Mouse (Mus musculus) retina, postnatal 7 days (tissue): Measurements from ENCODE around the gene Zkscan14.
A peak's percentile ranks its signal among the peaks of the same experiment; 100 is the strongest.
"Not testable (repeated sequence)": the region's sequence is repeated elsewhere in the genome, so short reads cannot be mapped to it uniquely, and the experiment has no call there.

Experiments
- DNase-seq: peaks from one replicate; pipeline ENCODE4 v3.0.0-alpha.2; 2012; ENCODE audit warnings: low read depth, low spot score

Gene Zkscan14

GRCm38 (mm10) chr5:145201321-145201991 lies at the start of gene Zkscan14:
TSS of gene Zkscan14 (minus strand) at chr5:145201868.
- DNase-seq: peak; percentile 70

GRCm38 (mm10) chr5:145249520-145249919 lies 47.9 kb upstream of the Zkscan14 start:
- DNase-seq: no peak

GRCm38 (mm10) chr5:145234636-145235035 lies 33.0 kb upstream of the Zkscan14 start:
- DNase-seq: peak; percentile 9

DNA sequence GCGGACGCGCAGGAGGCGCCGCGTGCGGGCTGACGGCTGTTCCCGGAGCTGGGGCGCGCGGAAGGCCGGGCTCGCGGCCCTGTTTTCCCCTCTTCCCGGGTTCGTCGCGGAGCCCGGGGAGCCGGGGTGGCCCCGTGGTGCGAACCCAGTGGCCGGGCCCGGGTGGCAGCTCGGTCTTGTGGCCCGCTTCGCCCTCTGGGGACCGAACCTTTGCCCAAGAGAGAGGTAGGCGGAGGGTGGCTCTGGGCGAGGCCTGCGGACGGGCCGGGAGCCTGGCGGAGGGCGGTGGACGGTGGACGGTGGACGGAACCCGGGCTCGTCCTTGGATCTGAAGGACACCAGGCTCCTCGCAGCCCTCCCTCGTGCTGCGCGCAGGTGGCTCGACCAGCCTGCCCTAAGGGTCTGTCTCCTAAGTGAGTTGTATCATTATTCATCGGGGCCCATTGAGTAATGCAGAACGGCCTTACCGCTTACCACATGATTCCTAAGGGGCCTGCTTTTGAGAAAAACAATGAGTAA lies 30.3 kb upstream of the Zkscan14 start:
- no peak for DNase-seq

GRCm38 (mm10) chr5:145231367-145231871 lies 29.8 kb upstream of the Zkscan14 start, which contains the start of gene Zfp655:
TSS of gene Zfp655 (plus strand) at chr5:145231715.
- peak; percentile 93 for DNase-seq

DNA sequence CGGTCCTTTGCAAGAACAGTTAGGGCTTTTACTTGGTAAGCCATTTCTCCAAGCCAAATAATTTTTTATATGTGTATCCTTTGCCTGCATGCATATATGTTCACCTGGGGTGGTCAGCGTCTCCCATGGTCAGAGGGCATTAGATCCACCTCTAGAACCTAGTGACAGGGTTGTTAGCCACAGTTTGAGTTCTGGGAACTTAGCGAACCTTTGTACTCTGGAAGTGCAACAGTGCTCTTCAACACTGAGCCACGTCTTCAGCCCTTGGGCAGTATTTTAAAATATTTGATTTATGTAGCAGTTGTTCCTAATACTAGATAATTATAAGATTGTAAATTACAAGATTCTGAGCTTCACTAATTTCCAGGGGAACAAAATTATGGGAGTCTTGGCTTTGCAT lies 29.0 kb upstream of the Zkscan14 start:
- DNase-seq: no peak

GRCm38 (mm10) chr5:145229283-145229682 lies 27.6 kb upstream of the Zkscan14 start:
- not testable (repeated sequence) for DNase-seq

DNA sequence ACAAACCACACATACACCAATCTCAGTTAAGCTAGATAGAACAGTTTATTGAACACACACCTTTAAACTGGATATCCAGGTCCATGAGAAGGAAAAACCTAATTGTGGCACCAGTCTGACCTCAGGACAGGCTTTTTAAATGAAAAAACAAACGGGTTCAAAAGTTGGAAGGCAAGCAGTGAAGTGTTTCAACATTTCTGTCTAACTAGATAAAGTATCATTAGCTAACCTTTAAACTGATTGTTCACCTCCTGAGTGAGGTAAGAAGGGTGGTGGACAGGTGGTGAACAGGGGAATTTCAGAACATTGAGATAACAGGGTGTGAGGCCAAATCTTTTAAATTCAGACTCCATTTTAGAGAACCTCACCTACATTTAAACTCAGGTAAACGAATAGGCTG lies 24.8 kb upstream of the Zkscan14 start:
- DNase-seq: no peak

- DNase-seq: no peak
Observed at GRCm38 (mm10) chr5:145223395-145223794, 21.7 kb upstream of the Zkscan14 start.

GRCm38 (mm10) chr5:145222840-145223239 lies 21.2 kb upstream of the Zkscan14 start:
- DNase-seq: no peak

DNA sequence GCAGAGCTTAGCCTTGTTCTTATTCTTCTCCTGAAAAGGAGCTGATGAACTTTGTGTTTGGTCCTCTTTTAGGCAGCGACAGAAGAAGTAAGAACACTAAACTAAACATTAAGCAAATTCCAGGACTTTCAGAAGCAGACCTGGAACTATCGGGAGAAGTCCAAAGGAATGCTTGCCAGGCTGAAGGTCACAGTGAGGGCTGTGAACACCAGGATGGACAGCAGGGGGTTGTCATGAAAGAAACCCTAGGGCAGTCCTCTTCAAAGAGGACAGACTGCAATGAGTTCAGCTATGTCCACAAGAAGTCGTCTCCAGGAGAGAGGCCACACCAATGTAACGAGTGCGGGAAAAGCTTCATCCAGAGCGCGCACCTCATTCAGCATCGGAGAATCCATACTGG lies 18.3 kb upstream of the Zkscan14 start:
- no peak for DNase-seq

DNA sequence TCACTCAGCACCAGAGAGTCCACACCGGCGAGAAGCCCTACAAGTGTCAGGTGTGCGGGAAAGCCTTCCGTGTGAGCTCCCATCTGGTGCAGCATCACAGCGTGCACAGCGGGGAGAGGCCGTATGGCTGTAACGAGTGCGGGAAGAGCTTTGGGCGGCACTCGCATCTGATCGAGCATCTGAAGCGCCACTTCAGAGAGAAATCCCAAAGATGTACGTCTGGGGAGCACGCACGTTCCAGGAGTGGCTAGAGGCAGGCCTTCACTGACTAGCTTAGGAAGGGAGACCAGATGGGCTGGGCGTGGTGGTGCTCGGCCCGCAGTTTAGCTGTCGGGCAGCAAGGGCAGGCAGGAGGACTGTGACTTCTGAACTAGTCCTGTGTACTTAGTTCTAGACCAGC lies 17.0 kb upstream of the Zkscan14 start:
- DNase-seq: no peak

GRCm38 (mm10) chr5:145218206-145218605 lies 16.5 kb upstream of the Zkscan14 start:
- no peak for DNase-seq

- no peak for DNase-seq
Observed at GRCm38 (mm10) chr5:145217746-145218145, 16.1 kb upstream of the Zkscan14 start.

GRCm38 (mm10) chr5:145214679-145215078 lies 13.0 kb upstream of the Zkscan14 start:
- DNase-seq: no peak

DNA sequence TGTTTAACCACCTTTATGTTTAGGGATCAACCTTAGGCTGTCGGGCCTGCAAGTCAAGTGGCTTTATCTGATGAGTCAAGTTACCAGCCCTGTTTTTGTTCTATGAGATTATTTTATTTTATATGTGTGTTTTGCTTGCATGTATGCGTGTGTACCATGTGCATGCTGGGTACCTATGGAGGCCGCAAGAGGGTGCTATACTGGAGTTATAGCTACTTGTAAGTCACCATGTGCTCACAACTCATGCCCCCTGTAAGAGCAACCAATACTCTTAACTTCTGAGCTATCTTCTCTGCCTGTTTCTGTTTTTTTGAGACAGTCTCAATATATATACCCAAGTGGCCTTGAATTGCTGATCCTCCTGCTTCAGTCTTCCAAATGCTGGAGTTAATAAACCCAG lies 11.8 kb upstream of the Zkscan14 start:
- DNase-seq: no peak

DNA sequence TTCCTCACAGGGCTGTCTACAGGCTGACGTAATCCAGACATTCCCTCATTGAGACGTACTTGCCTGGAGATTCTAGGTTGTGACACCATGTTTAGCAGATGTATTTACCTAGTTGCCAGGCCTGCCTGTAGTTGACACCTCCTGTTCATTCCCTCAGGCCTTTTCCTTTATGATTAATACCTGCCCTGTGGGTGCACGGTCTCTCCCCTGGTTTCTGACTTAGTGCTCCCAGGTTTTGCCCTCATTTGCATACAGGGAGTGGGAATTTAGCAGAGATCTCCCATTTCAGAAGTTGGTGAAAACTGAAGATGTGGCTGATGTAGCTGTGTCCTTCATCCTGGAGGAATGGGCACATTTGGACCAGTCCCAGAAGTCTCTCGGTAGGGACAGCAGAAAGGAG lies 10.5 kb upstream of the Zkscan14 start:
- no peak for DNase-seq

DNA sequence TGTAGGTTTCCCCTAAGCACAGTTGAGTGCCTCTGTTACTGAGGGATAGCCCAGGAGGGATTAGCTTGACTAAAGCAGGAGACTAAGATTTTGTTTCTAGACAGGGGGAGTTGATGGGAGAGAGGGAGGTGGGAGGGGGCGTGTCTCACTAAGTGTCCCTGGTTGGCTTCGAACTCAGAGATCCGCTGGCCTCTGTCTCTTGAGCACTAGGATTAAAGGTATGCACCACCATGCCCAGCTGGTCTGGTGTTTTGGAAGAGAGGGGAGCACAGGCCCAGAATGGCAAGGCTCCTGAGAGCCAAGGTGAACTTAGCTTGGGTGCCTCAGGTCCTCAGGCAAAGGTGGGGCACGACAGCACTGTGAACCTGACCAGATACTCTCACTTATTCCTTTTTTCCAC lies 9.7 kb upstream of the Zkscan14 start:
- DNase-seq: no peak

DNA sequence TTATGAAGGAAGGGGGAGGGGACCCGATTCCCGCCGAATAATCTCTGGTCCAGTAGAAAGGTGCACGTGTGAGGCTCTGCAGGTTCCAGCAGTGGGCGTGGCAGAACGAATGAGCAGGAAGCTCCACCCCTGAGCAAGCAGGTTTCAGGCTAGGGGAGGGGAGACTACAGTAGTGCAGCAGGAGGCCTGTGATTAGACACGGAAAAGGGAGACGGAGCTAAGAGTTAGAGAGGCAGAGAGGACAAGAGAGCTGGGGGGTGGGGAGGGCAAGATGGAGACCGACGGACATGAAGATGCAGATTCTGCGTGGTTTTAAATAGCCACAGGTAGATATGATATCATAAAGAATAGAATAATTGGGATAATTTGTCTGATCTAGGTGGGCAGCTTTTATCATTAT lies 6.7 kb upstream of the Zkscan14 start:
- not testable (repeated sequence) for DNase-seq

- DNase-seq: no peak
Observed at GRCm38 (mm10) chr5:145207954-145208353, 6.3 kb upstream of the Zkscan14 start.

GRCm38 (mm10) chr5:145207385-145207784 lies 5.7 kb upstream of the Zkscan14 start:
- DNase-seq: no peak

DNA sequence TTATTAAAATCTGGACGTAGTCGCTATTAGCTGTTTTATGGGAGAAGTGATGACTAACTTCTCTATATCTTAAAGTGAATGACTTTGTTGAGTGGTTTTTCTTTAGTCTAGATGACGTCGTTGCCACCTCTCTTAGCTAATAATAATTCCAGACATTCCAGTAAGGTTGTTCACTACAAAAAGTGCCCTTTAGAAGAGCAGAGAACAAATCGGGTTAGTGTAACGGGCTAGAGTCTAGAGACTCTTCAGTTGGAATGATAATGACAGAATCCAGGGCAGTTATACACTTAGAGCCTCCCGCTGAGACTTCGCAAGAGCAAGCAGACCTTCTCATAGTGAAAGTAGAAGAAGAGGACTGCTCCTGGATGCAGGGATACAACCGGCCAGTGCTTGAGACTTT lies 3.4 kb upstream of the Zkscan14 start:
- no peak for DNase-seq

DNA sequence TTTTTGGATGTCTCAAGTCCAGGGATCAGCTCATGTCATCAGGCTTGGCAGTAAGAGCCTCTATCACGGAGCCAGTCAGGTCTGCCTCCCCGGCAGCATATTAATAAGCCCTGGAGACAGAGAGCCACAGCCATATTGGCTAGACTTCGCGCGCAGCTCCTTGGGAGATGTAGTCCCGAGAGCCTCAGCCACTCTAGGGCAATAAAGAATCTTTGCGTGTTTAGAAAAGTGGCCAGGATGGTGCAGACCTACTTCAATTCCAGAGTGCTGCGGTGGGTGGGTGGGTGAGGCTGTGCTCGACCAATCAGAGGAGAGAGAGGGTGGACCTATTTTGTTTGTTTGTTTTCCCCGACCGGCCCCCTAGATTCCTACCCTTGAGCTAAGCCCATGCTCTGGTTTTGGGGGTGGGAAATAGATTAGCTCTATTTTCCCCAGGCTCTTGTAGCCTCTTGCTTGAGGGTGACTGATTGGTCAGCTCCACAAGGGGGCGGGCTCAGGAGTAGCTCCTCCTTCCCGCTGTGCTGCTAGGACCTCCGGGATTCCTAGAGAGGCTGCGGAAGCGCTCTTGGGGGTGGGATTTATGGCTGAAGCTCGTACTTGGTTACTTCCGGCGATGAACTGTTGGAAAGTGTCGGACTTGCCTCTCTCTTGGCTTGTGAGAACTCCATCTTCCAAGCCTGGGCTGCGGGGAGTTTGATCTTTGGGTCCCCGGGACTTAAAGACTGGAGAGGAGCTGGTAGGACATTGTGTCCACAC lies 2.4 kb upstream of the Zkscan14 start, which contains the start of gene Zkscan5:
Zkscan5 (plus strand) TSS at position 627 of the 756 bp plus-strand sequence.
- peak; percentile 96 for DNase-seq
